Mouse (Mus musculus): ENCODE data around the gene Epha2. TPM values are rescaled to one million over a fixed set of nuclear protein-coding genes. Genes with fewer than 3 reads are reported as not detected.
A peak's percentile ranks its signal among the peaks of the same experiment; 100 is the strongest.

Epha2 gene
- polyA plus RNA-seq, 1 experiment from 2014 or later = 1.4 TPM

- peak within 1 kb of the TSS; percentile 64 for H3K9ac ChIP-seq
- H3K36me3 ChIP-seq = no peaks in the 10 kb centered on the region
- peak within 1 kb of the TSS; percentile 94 for H3K4me2 ChIP-seq
- H3K27me3 ChIP-seq = peaks cover 29% of the 10 kb centered on the region
- H3K27ac ChIP-seq (replicated peaks) = no peak within 1 kb of the TSS
- H3K4me1 ChIP-seq (replicated peaks) = peaks cover 13% of the 10 kb centered on the region
- peak; percentile 39; the same call in 1 of the 2 replicates for ATAC-seq (ENCODE audit: low FRiP score, low read depth)
- under 1% methylated on average over 55 of the region's 71 CpGs for WGBS
- H3K4me3 ChIP-seq = peak within 1 kb of the TSS; percentile 66
- H3K9me3 ChIP-seq = no peaks in the 10 kb centered on the region
Observed at GRCm38 (mm10) chr4:141367997-141368791, 67.2 kb downstream of the Epha2 start, which contains the start of gene Fam131c. TSS of gene Fam131c (plus strand) at chr4:141368220.

- Histone ChIP-seq H3K9ac (no peak overlapping the region), H3K4me1 (replicated peaks) (peaks cover 13% of the 10 kb centered on the region), H3K27ac (replicated peaks) (no peak overlapping the region), H3K9me3 (no peaks in the 10 kb centered on the region), H3K4me2 (no peak overlapping the region), H3K27me3 (no peaks in the 10 kb centered on the region), H3K36me3 (no peaks in the 10 kb centered on the region), H3K4me3 (no peak overlapping the region)
- ATAC-seq (ENCODE audit: low FRiP score, low read depth) = no peak
- 93% methylated on average over 5 of the region's 5 CpGs for WGBS
Observed at GRCm38 (mm10) chr4:141372426-141372825, 71.4 kb downstream of the Epha2 start.

Small RNA genes within 50 kb of the gene (microRNA-seq; reads per million reads assigned to microRNA genes)
- not detected for gene Gm25690

Other genes starting within 250 kb of the Epha2 start
- gene Crocc, start 240.7 kb upstream of the Epha2 start, polyA plus RNA-seq (2015; fragmentation: Nextera tagmentation; extraction: Ambion mirVana) = 6.2 and 7.7 TPM in 2 replicates
- 50.6 and 56.2 TPM in 2 replicates for gene Necap2, start 222.9 kb upstream of the Epha2 start, polyA plus RNA-seq (2015; fragmentation: Nextera tagmentation; extraction: Ambion mirVana)
- gene Spata21, start 212.9 kb upstream of the Epha2 start, polyA plus RNA-seq (2015; fragmentation: Nextera tagmentation; extraction: Ambion mirVana) = 0.43 and 0.71 TPM in 2 replicates
- 24.9 TPM in 2 replicates for gene Szrd1, start 161.5 kb upstream of the Epha2 start, polyA plus RNA-seq (2015; fragmentation: Nextera tagmentation; extraction: Ambion mirVana)
- 23.7 and 25.2 TPM in 2 replicates for gene Fbxo42, start 153.3 kb upstream of the Epha2 start, polyA plus RNA-seq (2015; fragmentation: Nextera tagmentation; extraction: Ambion mirVana)
- gene Rsg1, start 87.3 kb upstream of the Epha2 start, polyA plus RNA-seq (2015; fragmentation: Nextera tagmentation; extraction: Ambion mirVana) = 7.8 and 10.9 TPM in 2 replicates
- 1.5 and 1.7 TPM in 2 replicates for gene Arhgef19, start 61.7 kb upstream of the Epha2 start, polyA plus RNA-seq (2015; fragmentation: Nextera tagmentation; extraction: Ambion mirVana)
- 42.1 and 42.5 TPM in 2 replicates for gene Fam131c, start 67.0 kb downstream of the Epha2 start, polyA plus RNA-seq (2015; fragmentation: Nextera tagmentation; extraction: Ambion mirVana)
- gene Clcnka, start 97.5 kb downstream of the Epha2 start, polyA plus RNA-seq (2015; fragmentation: Nextera tagmentation; extraction: Ambion mirVana) = 0.52 and 0.65 TPM in 2 replicates
- not detected in 2 replicates for gene Clcnkb, start 114.8 kb downstream of the Epha2 start, polyA plus RNA-seq (2015; fragmentation: Nextera tagmentation; extraction: Ambion mirVana)
- not detected in 2 replicates for gene Hspb7, start 119.5 kb downstream of the Epha2 start, polyA plus RNA-seq (2015; fragmentation: Nextera tagmentation; extraction: Ambion mirVana)
- 0.39 TPM in 1 of 2 replicates, not detected in the other for gene Srarp, start 134.9 kb downstream of the Epha2 start, polyA plus RNA-seq (2015; fragmentation: Nextera tagmentation; extraction: Ambion mirVana)
- 39.7 and 42.7 TPM in 2 replicates for gene Zbtb17, start 143.4 kb downstream of the Epha2 start, polyA plus RNA-seq (2015; fragmentation: Nextera tagmentation; extraction: Ambion mirVana)
- gene Spen, start 237.4 kb downstream of the Epha2 start, polyA plus RNA-seq (2015; fragmentation: Nextera tagmentation; extraction: Ambion mirVana) = 15.3 and 17.1 TPM in 2 replicates